Comparison of ENCODE assay signal across 19 mouse cellular contexts in genomic region chr12:14880458-14880857, GRCm38 (mm10).
DNase-seq lines count a peak whose midpoint lies in the region; ATAC-seq and TF ChIP-seq lines count a peak whose summit lies in the region.
"Had no signal": no experiment of that assay in that cellular context is flagged by ENCODE, and none has a peak within 500 bp of the region (broad histone marks: within the 10 kb centered on the region; RNA-seq: fewer than 3 reads in every experiment).

No protein-coding gene starts in this region.

- H3K27ac ChIP-seq in intestine, embryonic 15.5 days = no peak overlapping the region
- H3K27ac ChIP-seq in intestine, postnatal 0 days (ENCODE audit: low read depth, low read length) = no peak overlapping the region
- H3K27ac ChIP-seq in intestine, embryonic 16.5 days (ENCODE audit: low read length) = no peak overlapping the region

- H3K4me2 ChIP-seq in intestine, embryonic 15.5 days (replicated peaks) = no peak overlapping the region
- H3K4me2 ChIP-seq in intestine, postnatal 0 days (replicated peaks; ENCODE audit: low read depth) = no peak overlapping the region
- H3K4me2 ChIP-seq in intestine, embryonic 16.5 days (ENCODE audit: low read depth, low read length) = no peak overlapping the region

- H3K9ac ChIP-seq in intestine, embryonic 15.5 days = no peak overlapping the region
- no peak overlapping the region for H3K9ac ChIP-seq in intestine, postnatal 0 days (ENCODE audit: low read depth, low read length)
- H3K9ac ChIP-seq in intestine, embryonic 16.5 days (ENCODE audit: low read depth, low read length) = no peak overlapping the region

- TF ChIP-seq CTCF in intestine, postnatal 0 days (IDR thresholded peaks at IDR 0.05; ENCODE audit: low read depth) = no peak

- H3K4me1 ChIP-seq in intestine, embryonic 15.5 days (replicated peaks) = no peaks in the 10 kb centered on the region
- H3K4me1 ChIP-seq in intestine, postnatal 0 days (replicated peaks; ENCODE audit: control insufficient read depth, insufficient read depth, low read length) = no peaks in the 10 kb centered on the region
- H3K4me1 ChIP-seq in intestine, embryonic 16.5 days (ENCODE audit: control insufficient read depth, insufficient read depth, low read length) = no peaks in the 10 kb centered on the region

- no peak for DNase-seq in thymus, postnatal 0 days (ENCODE audit: low spot score)
- DNase-seq: adrenal gland, adult 2 months; adrenal gland, adult 8-10 months; adrenal gland, postnatal 10 days; adrenal gland, postnatal 14 days; adrenal gland, postnatal 25 days; adrenal gland, postnatal 36 days; B cell, adult 2 months; cerebellum, adult 11 months; cerebellum, adult 11-12 months; cerebellum, adult 18-20 months had no signal

- peak; percentile 58; the same call in 1 of the 2 replicates for ATAC-seq in intestine, embryonic 15.5 days
- ATAC-seq in intestine, postnatal 0 days = no peak
- ATAC-seq in intestine, embryonic 16.5 days = 0 out of 2 replicates have a peak, but pooled peaks have one; percentile 52
- ATAC-seq: activated CD4-positive, CD25-positive, alpha-beta regulatory T cell, adult 4 months; CD4-positive, CD25-positive, alpha-beta regulatory T cell, adult 4 months; Patski had no signal

- H3K9me3 ChIP-seq in intestine, embryonic 15.5 days = no peaks in the 10 kb centered on the region
- H3K9me3 ChIP-seq in intestine, postnatal 0 days (ENCODE audit: control insufficient read depth) = no peaks in the 10 kb centered on the region
- no peaks in the 10 kb centered on the region for H3K9me3 ChIP-seq in intestine, embryonic 16.5 days (ENCODE audit: control insufficient read depth, low read length)
- H3K9me3 ChIP-seq: G1E had no signal

- no peak overlapping the region for H3K4me3 ChIP-seq in intestine, embryonic 15.5 days (replicated peaks)
- no peak overlapping the region for H3K4me3 ChIP-seq in intestine, postnatal 0 days (ENCODE audit: low read depth, low read length)
- H3K4me3 ChIP-seq in intestine, embryonic 16.5 days (ENCODE audit: low read length) = no peak overlapping the region

- no peaks in the 10 kb centered on the region for H3K36me3 ChIP-seq in intestine, embryonic 15.5 days
- H3K36me3 ChIP-seq in intestine, postnatal 0 days (ENCODE audit: control insufficient read depth, insufficient read depth) = no peaks in the 10 kb centered on the region
- no peaks in the 10 kb centered on the region for H3K36me3 ChIP-seq in intestine, embryonic 16.5 days (ENCODE audit: control insufficient read depth, insufficient read depth, low read length)
- H3K36me3 ChIP-seq: G1E had no signal

- H3K27me3 ChIP-seq in intestine, embryonic 15.5 days (replicated peaks) = no peaks in the 10 kb centered on the region
- H3K27me3 ChIP-seq in intestine, postnatal 0 days (replicated peaks; ENCODE audit: control insufficient read depth, insufficient read depth, low read length) = no peaks in the 10 kb centered on the region
- no peaks in the 10 kb centered on the region for H3K27me3 ChIP-seq in intestine, embryonic 16.5 days (replicated peaks; ENCODE audit: control insufficient read depth, insufficient read depth, low read length)
- H3K27me3 ChIP-seq: CH12.LX had no signal
